Mouse (Mus musculus): ENCODE measurements around the gene Ndufa13. TPM values are rescaled to one million over a fixed set of nuclear protein-coding genes. Genes with fewer than 3 reads are reported as not detected.

The Ndufa13 gene
- total RNA-seq, 1 experiment: 146 TPM

- no peak for DNase-seq (ENCODE audit: low read depth, low spot score)
- Histone ChIP-seq H3K9ac (ENCODE audit: insufficient read depth, low read depth, low read length, poor library complexity, severe bottlenecking) (no peak overlapping the region), H3K4me3 (ENCODE audit: insufficient read depth in 1 of 2, low read depth in 1 of 2, low read length in 2 of 2, poor library complexity in 1 of 2, severe bottlenecking in 1 of 2) (no peak overlapping the region), H3K27ac (ENCODE audit: insufficient read depth, low read depth, low read length, poor library complexity, severe bottlenecking) (peak overlapping the region; percentile 66), H3K36me3 (ENCODE audit: control insufficient read depth, insufficient read depth, low read length, poor library complexity, severe bottlenecking) (peaks cover 33% of the 10 kb centered on the region), H3K9me3 (ENCODE audit: control insufficient read depth, insufficient read depth, low read depth, low read length) (no peaks in the 10 kb centered on the region), H3K4me1 (ENCODE audit: control insufficient read depth in 2 of 2, insufficient read depth in 2 of 2, low read length in 2 of 2, poor library complexity in 1 of 2) (peaks cover 3 to 22% of the 10 kb centered on the region in 2 experiments; a peak in 3 of 4 replicates)
- no peak for TF ChIP-seq ZC3H11A (IDR thresholded peaks at IDR 0.05; ENCODE audit: borderline replicate concordance, low read depth, low read length)
- in situ Hi-C loops (cut with MboI; ENCODE audit: low sequenced_read_pairs in 2 of 2, unreplicated experiment in 2 of 2): no loop called here
Measured at GRCm38 (mm10) chr8:69921141-69921540, 18.8 kb upstream of the Ndufa13 start.

- H3K4me1 ChIP-seq (ENCODE audit: control insufficient read depth in 2 of 2, insufficient read depth in 2 of 2, low read length in 2 of 2, poor library complexity in 1 of 2): peaks cover 3 to 22% of the 10 kb centered on the region in 2 experiments; a peak in 3 of 4 replicates
- H3K27ac ChIP-seq (ENCODE audit: insufficient read depth, low read depth, low read length, poor library complexity, severe bottlenecking): peak overlapping the region; percentile 66
- H3K4me3 ChIP-seq (ENCODE audit: insufficient read depth in 1 of 2, low read depth in 1 of 2, low read length in 2 of 2, poor library complexity in 1 of 2, severe bottlenecking in 1 of 2): no peak overlapping the region; a peak in 1 of 4 replicates
- H3K9ac ChIP-seq (ENCODE audit: insufficient read depth, low read depth, low read length, poor library complexity, severe bottlenecking): peak overlapping the region; percentile 52; the same call in 1 of the 2 replicates
- TF ChIP-seq MAFK (IDR thresholded peaks at IDR 0.05; ENCODE audit: insufficient read depth, low read depth, low read length) (no peak), ZC3H11A (IDR thresholded peaks at IDR 0.05; ENCODE audit: borderline replicate concordance, low read depth, low read length) (peak; percentile 98)
- DNase-seq (ENCODE audit: low read depth, low spot score): peak; percentile 97
- in situ Hi-C loops (cut with MboI; ENCODE audit: low sequenced_read_pairs in 2 of 2, unreplicated experiment in 2 of 2): no loop called here
- H3K36me3 ChIP-seq (ENCODE audit: control insufficient read depth, insufficient read depth, low read length, poor library complexity, severe bottlenecking): peaks cover 42% of the 10 kb centered on the region
- no peaks in the 10 kb centered on the region for H3K9me3 ChIP-seq (ENCODE audit: control insufficient read depth, insufficient read depth, low read depth, low read length)
Measured at GRCm38 (mm10) chr8:69919876-69920662, 17.7 kb upstream of the Ndufa13 start.

GRCm38 (mm10) chr8:69919010-69919409, 16.7 kb upstream of the Ndufa13 start:
- in situ Hi-C loops (cut with MboI; ENCODE audit: low sequenced_read_pairs in 2 of 2, unreplicated experiment in 2 of 2): no loop called here
- Histone ChIP-seq H3K4me1 (ENCODE audit: control insufficient read depth in 2 of 2, insufficient read depth in 2 of 2, low read length in 2 of 2, poor library complexity in 1 of 2) (peaks cover 3 to 22% of the 10 kb centered on the region in 2 experiments; a peak in 3 of 4 replicates), H3K36me3 (ENCODE audit: control insufficient read depth, insufficient read depth, low read length, poor library complexity, severe bottlenecking) (peaks cover 52% of the 10 kb centered on the region), H3K9ac (ENCODE audit: insufficient read depth, low read depth, low read length, poor library complexity, severe bottlenecking) (no peak overlapping the region), H3K27ac (ENCODE audit: insufficient read depth, low read depth, low read length, poor library complexity, severe bottlenecking) (no peak overlapping the region), H3K4me3 (ENCODE audit: insufficient read depth in 1 of 2, low read depth in 1 of 2, low read length in 2 of 2, poor library complexity in 1 of 2, severe bottlenecking in 1 of 2) (no peak overlapping the region), H3K9me3 (ENCODE audit: control insufficient read depth, insufficient read depth, low read depth, low read length) (no peaks in the 10 kb centered on the region)
- TF ChIP-seq ZC3H11A (IDR thresholded peaks at IDR 0.05; ENCODE audit: borderline replicate concordance, low read depth, low read length) (peak; percentile 76; the same call in 1 of the 2 replicates), HCFC1 (IDR thresholded peaks at IDR 0.05; ENCODE audit: borderline replicate concordance, insufficient read depth, low read length) (no peak)
- DNase-seq (ENCODE audit: low read depth, low spot score): peak; percentile 87

GRCm38 (mm10) chr8:69918506-69918905, 16.1 kb upstream of the Ndufa13 start:
- Histone ChIP-seq H3K36me3 (ENCODE audit: control insufficient read depth, insufficient read depth, low read length, poor library complexity, severe bottlenecking) (peaks cover 54% of the 10 kb centered on the region), H3K27ac (ENCODE audit: insufficient read depth, low read depth, low read length, poor library complexity, severe bottlenecking) (no peak overlapping the region), H3K4me3 (ENCODE audit: insufficient read depth in 1 of 2, low read depth in 1 of 2, low read length in 2 of 2, poor library complexity in 1 of 2, severe bottlenecking in 1 of 2) (no peak overlapping the region), H3K9ac (ENCODE audit: insufficient read depth, low read depth, low read length, poor library complexity, severe bottlenecking) (no peak overlapping the region), H3K9me3 (ENCODE audit: control insufficient read depth, insufficient read depth, low read depth, low read length) (no peaks in the 10 kb centered on the region), H3K4me1 (ENCODE audit: control insufficient read depth in 2 of 2, insufficient read depth in 2 of 2, low read length in 2 of 2, poor library complexity in 1 of 2) (peaks cover 3 to 20% of the 10 kb centered on the region in 2 experiments; a peak in 3 of 4 replicates)
- in situ Hi-C loops (cut with MboI; ENCODE audit: low sequenced_read_pairs in 2 of 2, unreplicated experiment in 2 of 2): no loop called here
- no peak for DNase-seq (ENCODE audit: low read depth, low spot score)
- no peak for TF ChIP-seq CHD2 (IDR thresholded peaks at IDR 0.05; ENCODE audit: low read depth, low read length)
- no peak for TF ChIP-seq ZC3H11A (IDR thresholded peaks at IDR 0.05; ENCODE audit: borderline replicate concordance, low read depth, low read length)
- no peak for TF ChIP-seq ZNF384 (IDR thresholded peaks at IDR 0.05; ENCODE audit: low read depth, low read length)
- TF ChIP-seq MAFK (IDR thresholded peaks at IDR 0.05; ENCODE audit: insufficient read depth, low read depth, low read length): no peak
- no peak for TF ChIP-seq HCFC1 (IDR thresholded peaks at IDR 0.05; ENCODE audit: borderline replicate concordance, insufficient read depth, low read length)

- TF ChIP-seq MAFK (IDR thresholded peaks at IDR 0.05; ENCODE audit: insufficient read depth, low read depth, low read length): no peak
- peak; percentile 54; the same call in 1 of the 2 replicates for TF ChIP-seq ZNF384 (IDR thresholded peaks at IDR 0.05; ENCODE audit: low read depth, low read length)
- no peak overlapping the region for H3K27ac ChIP-seq (ENCODE audit: insufficient read depth, low read depth, low read length, poor library complexity, severe bottlenecking)
- H3K36me3 ChIP-seq (ENCODE audit: control insufficient read depth, insufficient read depth, low read length, poor library complexity, severe bottlenecking): peaks cover 74% of the 10 kb centered on the region
- H3K4me1 ChIP-seq (ENCODE audit: control insufficient read depth in 2 of 2, insufficient read depth in 2 of 2, low read length in 2 of 2, poor library complexity in 1 of 2): peaks cover 3 to 5% of the 10 kb centered on the region in 2 experiments; a peak in 3 of 4 replicates
- in situ Hi-C loops (cut with MboI; ENCODE audit: low sequenced_read_pairs in 2 of 2, unreplicated experiment in 2 of 2): no loop called here
- H3K9me3 ChIP-seq (ENCODE audit: control insufficient read depth, insufficient read depth, low read depth, low read length): no peaks in the 10 kb centered on the region
- H3K9ac ChIP-seq (ENCODE audit: insufficient read depth, low read depth, low read length, poor library complexity, severe bottlenecking): no peak overlapping the region
- no peak for DNase-seq (ENCODE audit: low read depth, low spot score)
- H3K4me3 ChIP-seq (ENCODE audit: insufficient read depth in 1 of 2, low read depth in 1 of 2, low read length in 2 of 2, poor library complexity in 1 of 2, severe bottlenecking in 1 of 2): no peak overlapping the region
Measured at GRCm38 (mm10) chr8:69915748-69916147, 13.4 kb upstream of the Ndufa13 start.
